Comparison of ENCODE assay signal across 15 mouse cellular contexts in genomic region chr7:37625758-37626157, GRCm38 (mm10).
DNase-seq lines count a peak whose midpoint lies in the region; ATAC-seq lines count a peak whose summit lies in the region.
"Had no signal": no experiment of that assay in that cellular context is flagged by ENCODE, and none has a peak within 500 bp of the region (broad histone marks: within the 10 kb centered on the region; RNA-seq: fewer than 3 reads in every experiment).

No protein-coding gene starts in this region.

- peak overlapping the region; percentile 4; the same call in 1 of the 2 replicates for H3K4me2 ChIP-seq in embryonic facial prominence, embryonic 11.5 days (ENCODE audit: low read depth, low read length)
- H3K4me2 ChIP-seq in hindbrain, embryonic 11.5 days (replicated peaks; ENCODE audit: low read depth, low read length) = no peak overlapping the region
- H3K4me2 ChIP-seq in midbrain, embryonic 16.5 days (ENCODE audit: low read length) = peak overlapping the region; percentile 32

- DNase-seq in embryonic facial prominence, embryonic 11.5 days (ENCODE audit: low spot score) = no peak
- DNase-seq in embryonic facial prominence, embryonic 10.5 days (ENCODE audit: low spot score) = no peak
- DNase-seq in brain, adult 2 months (ENCODE audit: low read depth, low spot score) = peak; percentile 25
- peak; percentile 52 for DNase-seq in hindbrain, embryonic 11.5 days (ENCODE audit: low spot score)
- no peak for DNase-seq in adrenal gland, postnatal 14 days
- DNase-seq in right cerebral cortex, postnatal 36 days (ENCODE audit: low spot score in 2 of 2) = no peak
- no peak for DNase-seq in layer of hippocampus, postnatal 14 days (ENCODE audit: low spot score in 2 of 2)
- DNase-seq: adrenal gland, adult 2 months; heart, postnatal 4 days; kidney, adult 8-10 months; thymus, postnatal 25 days had no signal

- H3K4me3 ChIP-seq in embryonic facial prominence, embryonic 11.5 days (ENCODE audit: low read depth, low read length) = no peak overlapping the region
- H3K4me3 ChIP-seq in embryonic facial prominence, embryonic 10.5 days = no peak overlapping the region
- no peak overlapping the region for H3K4me3 ChIP-seq in hindbrain, embryonic 11.5 days (ENCODE audit: low read depth, low read length)
- H3K4me3 ChIP-seq in midbrain, embryonic 16.5 days (ENCODE audit: low read depth, low read length) = no peak overlapping the region
- H3K4me3 ChIP-seq: embryonic facial prominence, embryonic 15.5 days; lung, embryonic 15.5 days had no signal

- H3K27ac ChIP-seq in embryonic facial prominence, embryonic 11.5 days (replicated peaks; ENCODE audit: low read depth, low read length) = no peak overlapping the region
- H3K27ac ChIP-seq in embryonic facial prominence, embryonic 10.5 days (replicated peaks) = no peak overlapping the region
- H3K27ac ChIP-seq in hindbrain, embryonic 11.5 days (ENCODE audit: low read depth, low read length) = no peak overlapping the region
- H3K27ac ChIP-seq in midbrain, embryonic 16.5 days (ENCODE audit: low read length) = peak overlapping the region; percentile 74
- H3K27ac ChIP-seq: embryonic facial prominence, embryonic 15.5 days; limb, embryonic 12.5 days; lung, embryonic 15.5 days had no signal

- no peaks in the 10 kb centered on the region for H3K4me1 ChIP-seq in embryonic facial prominence, embryonic 11.5 days (ENCODE audit: control insufficient read depth, insufficient read depth, low read length)
- peaks cover 23% of the 10 kb centered on the region for H3K4me1 ChIP-seq in embryonic facial prominence, embryonic 10.5 days
- H3K4me1 ChIP-seq in hindbrain, embryonic 11.5 days (replicated peaks; ENCODE audit: control insufficient read depth, insufficient read depth, low read length) = peaks cover 4% of the 10 kb centered on the region
- H3K4me1 ChIP-seq in midbrain, embryonic 16.5 days (ENCODE audit: control insufficient read depth, insufficient read depth, low read length) = peaks cover 19% of the 10 kb centered on the region

- H3K9me3 ChIP-seq in embryonic facial prominence, embryonic 11.5 days (replicated peaks; ENCODE audit: control insufficient read depth, low read length) = no peaks in the 10 kb centered on the region
- no peaks in the 10 kb centered on the region for H3K9me3 ChIP-seq in embryonic facial prominence, embryonic 10.5 days
- H3K9me3 ChIP-seq in hindbrain, embryonic 11.5 days (ENCODE audit: control insufficient read depth, low read length) = no peaks in the 10 kb centered on the region
- no peaks in the 10 kb centered on the region for H3K9me3 ChIP-seq in midbrain, embryonic 16.5 days (replicated peaks; ENCODE audit: control insufficient read depth, low read length, poor library complexity, severe bottlenecking)
- H3K9me3 ChIP-seq: embryonic facial prominence, embryonic 15.5 days; limb, embryonic 12.5 days; lung, embryonic 15.5 days had no signal

- peaks cover 5% of the 10 kb centered on the region; the same call in 1 of the 2 replicates for H3K27me3 ChIP-seq in embryonic facial prominence, embryonic 11.5 days (ENCODE audit: control insufficient read depth, insufficient read depth, low read length)
- peaks cover 59% of the 10 kb centered on the region for H3K27me3 ChIP-seq in embryonic facial prominence, embryonic 10.5 days (replicated peaks; ENCODE audit: low read depth, poor library complexity, severe bottlenecking)
- no peaks in the 10 kb centered on the region for H3K27me3 ChIP-seq in hindbrain, embryonic 11.5 days (ENCODE audit: control insufficient read depth, insufficient read depth, low read length)
- no peaks in the 10 kb centered on the region for H3K27me3 ChIP-seq in midbrain, embryonic 16.5 days (ENCODE audit: control insufficient read depth, insufficient read depth, low read depth, low read length)

- ATAC-seq in embryonic facial prominence, embryonic 11.5 days (replicated peaks; ENCODE audit: insufficient number of reproducible peaks, low FRiP score, low TSS enrichment, low read depth) = no peak
- peak; percentile 70 for ATAC-seq in hindbrain, embryonic 11.5 days (ENCODE audit: low FRiP score)
- ATAC-seq in midbrain, embryonic 16.5 days = no peak

- WGBS in embryonic facial prominence, embryonic 11.5 days = 23% methylated on average over 8 of the region's 8 CpGs
- WGBS in embryonic facial prominence, embryonic 10.5 days = 25% methylated on average over 8 of the region's 8 CpGs
- 13% methylated on average over 8 of the region's 8 CpGs for WGBS in hindbrain, embryonic 11.5 days
- WGBS in midbrain, embryonic 16.5 days = 17% methylated on average over 8 of the region's 8 CpGs

- no peaks in the 10 kb centered on the region for H3K36me3 ChIP-seq in embryonic facial prominence, embryonic 11.5 days (replicated peaks; ENCODE audit: control insufficient read depth, insufficient read depth, low read depth, low read length)
- no peaks in the 10 kb centered on the region for H3K36me3 ChIP-seq in embryonic facial prominence, embryonic 10.5 days (replicated peaks)
- no peaks in the 10 kb centered on the region for H3K36me3 ChIP-seq in hindbrain, embryonic 11.5 days (ENCODE audit: control insufficient read depth, insufficient read depth, low read length)
- no peaks in the 10 kb centered on the region for H3K36me3 ChIP-seq in midbrain, embryonic 16.5 days (ENCODE audit: control insufficient read depth, insufficient read depth, low read length)
- H3K36me3 ChIP-seq: embryonic facial prominence, embryonic 15.5 days; limb, embryonic 12.5 days; lung, embryonic 15.5 days had no signal

- H3K9ac ChIP-seq in embryonic facial prominence, embryonic 11.5 days (replicated peaks; ENCODE audit: low read length) = no peak overlapping the region
- H3K9ac ChIP-seq in hindbrain, embryonic 11.5 days (ENCODE audit: low read depth, low read length) = no peak overlapping the region
- H3K9ac ChIP-seq in midbrain, embryonic 16.5 days (ENCODE audit: low read depth, low read length) = 0 out of 2 replicates have a peak overlapping the region, but pooled peaks have one; percentile 21
- H3K9ac ChIP-seq: embryonic facial prominence, embryonic 15.5 days; limb, embryonic 12.5 days; lung, embryonic 15.5 days had no signal

Comparison
In these comparisons a context has a peak if more than half of its experiments do, and no peak if none do; other contexts are left out.
1. DNase-seq: peak in brain, adult 2 months (single experiment) and hindbrain, embryonic 11.5 days (single experiment); none in embryonic facial prominence, embryonic 11.5 days (single experiment), embryonic facial prominence, embryonic 10.5 days (single experiment), adrenal gland, postnatal 14 days (single experiment), right cerebral cortex, postnatal 36 days (0 of 2) and layer of hippocampus, postnatal 14 days (0 of 2).